Mouse (Mus musculus) sigmoid colon, adult 10 weeks (tissue): ENCODE results near the gene Stag3. TPM values are rescaled to one million over a fixed set of nuclear protein-coding genes. Genes with fewer than 3 reads are reported as not detected.

Experiments
- polyA plus RNA-seq: library from polyadenylated mRNA; stranded (reverse); fragments of 350-450 nt; fragmentation: Illumina TruSeq; extraction: RNeasy Lipid Tissue Mini Kit (QIAGEN cat#74804); gene quantifications from one replicate; pipeline ENCODE4 v1.2.3, GENCODE M21; 2014; ENCODE audit warnings: low read depth, low replicate concordance

The Stag3 gene
- polyA plus RNA-seq: 0.82 TPM

DNA sequence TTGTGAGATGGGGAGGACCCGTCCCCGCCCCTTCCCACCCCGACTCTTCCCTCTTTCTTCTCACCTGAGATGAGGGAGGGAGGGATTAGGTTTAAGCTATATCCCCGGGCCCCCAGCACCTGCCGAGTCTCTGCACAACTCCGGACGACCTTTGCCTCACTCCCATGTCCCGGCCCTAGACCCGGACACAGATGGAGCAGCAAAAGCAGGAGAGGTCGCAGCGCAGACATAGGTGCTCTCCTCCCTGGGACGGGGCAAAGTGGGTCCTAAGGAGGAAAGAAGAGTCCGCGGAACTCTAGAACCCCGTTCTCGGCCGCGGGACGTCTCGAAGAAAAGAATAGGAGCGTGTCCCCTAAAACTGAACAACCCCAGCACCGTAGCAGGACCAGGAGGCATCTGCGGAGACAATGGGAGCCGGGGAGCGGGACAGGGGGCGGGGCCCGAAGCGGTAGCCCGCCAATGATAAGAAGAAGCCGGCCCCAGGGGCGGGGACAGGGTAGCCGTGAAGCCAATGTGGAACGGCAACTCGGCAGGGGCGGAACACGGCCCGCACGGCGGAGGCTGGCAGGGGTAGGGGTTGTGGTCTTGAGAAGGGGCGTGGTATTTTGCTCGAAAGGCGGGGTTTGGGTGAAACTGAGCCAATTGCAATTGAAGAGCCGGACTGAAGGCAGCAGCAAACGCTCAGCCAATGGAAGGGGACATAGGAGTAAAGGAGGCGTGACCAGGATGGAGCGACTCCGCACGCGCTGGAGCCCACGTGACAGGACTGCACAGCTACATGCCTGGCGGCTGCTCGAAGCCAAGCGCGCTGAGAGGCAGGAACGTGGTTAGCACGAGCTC lies at the start of gene Stag3, which contains the start of the genes Gm43720 and Gpc2:
Gene Stag3 (plus strand): TSS at position 656 of the 840 bp plus-strand sequence.
Gene Gm43720 (minus strand): TSS at position 374 of the 840 bp plus-strand sequence.
Gene Gpc2 (minus strand): TSS at position 421 of the 840 bp plus-strand sequence.

DNA sequence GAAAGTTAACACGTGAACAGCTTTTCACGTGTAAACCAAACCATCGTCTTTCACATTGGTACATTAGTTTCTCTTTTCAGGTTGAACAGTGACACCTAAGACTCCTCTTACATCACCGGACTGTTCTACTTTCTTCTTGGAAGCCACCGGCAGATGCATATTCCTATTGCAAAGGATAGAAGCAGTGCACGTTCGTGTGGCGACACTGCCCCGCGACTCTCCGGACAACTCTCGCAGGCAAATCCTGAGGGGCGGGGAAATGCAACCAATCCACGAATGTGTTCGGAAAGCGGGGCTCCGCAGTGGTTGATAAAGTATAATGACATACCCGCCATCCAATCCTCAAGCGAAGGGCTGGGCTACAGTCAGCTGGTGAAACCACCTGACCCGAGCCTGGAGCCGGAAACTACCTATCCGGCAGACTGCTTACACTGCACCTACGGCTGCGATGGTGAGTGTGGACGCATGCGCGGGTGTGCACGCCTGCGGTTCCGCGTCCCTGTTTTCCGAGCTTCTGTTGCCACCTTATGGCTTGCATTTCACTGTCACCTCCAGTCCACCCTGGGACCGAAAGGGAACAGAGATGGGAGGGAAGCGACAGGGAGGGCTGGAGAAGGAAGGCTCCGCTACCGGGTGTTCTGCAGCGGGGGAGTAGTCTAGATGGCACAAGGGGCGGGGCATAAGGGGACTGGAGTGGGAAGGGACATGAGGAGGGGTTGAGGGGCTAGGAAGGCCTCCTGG lies 24.5 kb upstream of the Stag3 start, which contains the start of gene Lamtor4:
Gene Lamtor4 (plus strand): TSS at position 130 of the 741 bp plus-strand sequence.

GRCm38 (mm10) chr5:138263260-138264206 lies 16.5 kb upstream of the Stag3 start, which contains the start of gene BC037034:
Gene BC037034 (minus strand): TSS chr5:138264033.

DNA sequence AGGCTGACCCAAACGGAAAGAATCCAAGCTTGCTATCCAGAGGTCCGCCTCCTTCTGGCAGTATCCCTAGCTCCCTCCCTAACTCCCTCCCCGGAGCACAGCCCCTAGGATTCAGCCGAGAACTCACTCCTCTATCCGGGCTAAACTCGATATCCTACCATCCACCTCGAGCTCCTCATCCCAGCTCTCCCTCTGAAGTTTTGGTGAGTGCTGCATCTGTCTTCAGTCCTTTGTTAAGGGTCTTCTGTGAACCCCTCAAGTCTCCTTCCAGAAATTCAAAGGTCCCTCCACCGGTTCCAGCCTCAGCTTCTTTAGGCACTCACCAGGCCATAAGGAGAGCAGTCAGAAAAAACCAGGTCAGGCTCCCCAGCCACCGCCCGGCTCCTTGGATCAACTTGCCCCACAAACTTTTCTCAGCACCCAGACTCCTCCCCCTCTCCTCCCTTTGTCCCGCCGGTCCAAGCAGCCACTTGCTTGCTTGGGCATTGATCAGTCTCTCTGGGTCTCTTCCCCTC lies 7.6 kb upstream of the Stag3 start, which contains the start of gene Gal3st4:
Gene Gal3st4 (minus strand): TSS at position 432 of the 515 bp plus-strand sequence.

GRCm38 (mm10) chr5:138341661-138342060 lies 61.6 kb downstream of the Stag3 start, which contains the start of gene Pvrig:
Gene Pvrig (plus strand): TSS chr5:138341961.

Other genes starting within 250 kb of the Stag3 start
- not detected for gene Smok3c, start 227.0 kb upstream of the Stag3 start, polyA plus RNA-seq
- 55.4 TPM for gene Zkscan1, start 195.2 kb upstream of the Stag3 start, polyA plus RNA-seq
- gene Zscan21, start 163.3 kb upstream of the Stag3 start, polyA plus RNA-seq: 12.9 TPM
- gene Zfp113, start 124.5 kb upstream of the Stag3 start, polyA plus RNA-seq: 19.7 TPM
- gene Cops6, start 119.2 kb upstream of the Stag3 start, polyA plus RNA-seq: 47.9 TPM
- gene Ap4m1, start 108.2 kb upstream of the Stag3 start, polyA plus RNA-seq: 9.8 TPM
- gene Mcm7, start 107.8 kb upstream of the Stag3 start, polyA plus RNA-seq: 13.7 TPM
- 5.9 TPM for gene Taf6, start 92.8 kb upstream of the Stag3 start, polyA plus RNA-seq
- gene Cnpy4, start 92.8 kb upstream of the Stag3 start, polyA plus RNA-seq: 11.8 TPM
- not detected for gene Mblac1, start 85.9 kb upstream of the Stag3 start, polyA plus RNA-seq
- gene Nxpe5, start 54.3 kb upstream of the Stag3 start, polyA plus RNA-seq: 1.5 TPM
- 1.1 TPM for gene Lamtor4, start 24.8 kb upstream of the Stag3 start, polyA plus RNA-seq
- 2.9 TPM for gene BC037034, start 16.2 kb upstream of the Stag3 start, polyA plus RNA-seq
- gene Gal3st4, start 7.4 kb upstream of the Stag3 start, polyA plus RNA-seq: 0.41 TPM
- not detected for gene Gm43720, start 282 bp upstream of the Stag3 start, polyA plus RNA-seq
- gene Gpc2, start 235 bp upstream of the Stag3 start, polyA plus RNA-seq: 0.76 TPM
- gene Pvrig, start 61.7 kb downstream of the Stag3 start, polyA plus RNA-seq: 0.57 TPM
- 23.5 TPM for gene Zfp157, start 161.2 kb downstream of the Stag3 start, polyA plus RNA-seq